21 mouse cellular contexts compared by ENCODE assay signal in genomic region chr16:92442150-92442549, GRCm38 (mm10). TPM values are rescaled to one million over a fixed set of nuclear protein-coding genes. Genes with fewer than 3 reads are reported as not detected.
"Had no signal": no experiment of that assay in that cellular context is flagged by ENCODE, and none has a peak within 500 bp of the region (broad histone marks: within the 10 kb centered on the region; RNA-seq: fewer than 3 reads in every experiment).

No protein-coding gene starts in this region.

- H3K4me2 ChIP-seq: liver, embryonic 13.5 days; midbrain, embryonic 12.5 days; midbrain, embryonic 15.5 days; neural tube, embryonic 13.5 days had no signal

- ATAC-seq: midbrain, embryonic 15.5 days had no signal

- DNase-seq: kidney, postnatal 10 days; kidney, postnatal 36 days; layer of hippocampus, postnatal 36 days; liver, embryonic 13.5 days; lung, adult 2 months; lung, postnatal 14 days; lung, postnatal 4 days; retina, postnatal 1 day; right cerebral cortex, postnatal 25 days; spleen, adult 18-20 months; thymus, adult 18-20 months; thymus, postnatal 14 days; thymus, postnatal 4 days had no signal

- H3K9ac ChIP-seq: liver, embryonic 13.5 days; midbrain, embryonic 12.5 days; midbrain, embryonic 15.5 days; neural tube, embryonic 13.5 days had no signal

- H3K4me3 ChIP-seq: left cerebral cortex, adult 2 months; liver, embryonic 13.5 days; midbrain, embryonic 12.5 days; midbrain, embryonic 15.5 days; myocyte; neural tube, embryonic 13.5 days had no signal

- H3K9me3 ChIP-seq: liver, embryonic 13.5 days; midbrain, embryonic 12.5 days; midbrain, embryonic 15.5 days; neural tube, embryonic 13.5 days had no signal

- H3K27me3 ChIP-seq: liver, embryonic 13.5 days; midbrain, embryonic 12.5 days; midbrain, embryonic 15.5 days; neural tube, embryonic 13.5 days had no signal

- H3K36me3 ChIP-seq: liver, embryonic 13.5 days; midbrain, embryonic 12.5 days; midbrain, embryonic 15.5 days; neural tube, embryonic 13.5 days had no signal

- H3K27ac ChIP-seq: left cerebral cortex, adult 2 months; liver, embryonic 13.5 days; midbrain, embryonic 12.5 days; midbrain, embryonic 15.5 days; neural tube, embryonic 13.5 days had no signal

RNA-seq across cellular contexts. Expression of gene Clic6, which starts 43.4 kb away (rescaled TPM):
- total RNA-seq: megakaryocyte-erythroid progenitor cell, adult 5-6 weeks; monocyte, adult 5-6 weeks; neutrophil, adult 5-6 weeks had no signal
- polyA plus RNA-seq: myocyte had no signal
